Mouse (Mus musculus) intestine, embryonic 16.5 days (tissue): ENCODE results near the gene Ccdc61. TPM values are rescaled to one million over a fixed set of nuclear protein-coding genes. Genes with fewer than 3 reads are reported as not detected.

ENCODE experiments used
- ATAC-seq: fragments of 200-750 bp; cut with Nextera tagmentation; 2 replicates; pipeline ENCODE4 v1.8.0; 2017; ENCODE audit warnings: moderate TSS enrichment, moderate library complexity
- H3K27ac ChIP-seq: fragments of 300-500 bp; sonication (generic); 2 replicates; pipeline ENCODE4 v1.5.1; 2014; ENCODE audit warnings: mild to moderate bottlenecking, low read length
- H3K27me3 ChIP-seq: fragments of 300-500 bp; sonication (generic); replicated peaks from 2 replicates; pipeline ENCODE4 v1.6.1; 2014; ENCODE audit warnings: low read length, control low read depth, mixed read lengths; ENCODE audit not compliant: control insufficient read depth, insufficient read depth
- H3K36me3 ChIP-seq: fragments of 300-500 bp; sonication (generic); 2 replicates; pipeline ENCODE4 v1.6.1; 2014; ENCODE audit warnings: low read length, control low read depth; ENCODE audit not compliant: control insufficient read depth, insufficient read depth
- H3K4me1 ChIP-seq: fragments of 300-500 bp; sonication (generic); 2 replicates; pipeline ENCODE4 v1.6.1; 2014; ENCODE audit warnings: low read length, control low read depth, mixed read lengths; ENCODE audit not compliant: control insufficient read depth, insufficient read depth
- H3K4me2 ChIP-seq: fragments of 300-500 bp; sonication (generic); 2 replicates; pipeline ENCODE4 v1.6.1; 2014; ENCODE audit warnings: low read depth, low read length, control low read depth
- H3K4me3 ChIP-seq: fragments of 300-500 bp; sonication (generic); 2 replicates; pipeline ENCODE4 v1.5.1; 2014; ENCODE audit warnings: mild to moderate bottlenecking, low read length
- H3K9ac ChIP-seq: fragments of 300-500 bp; sonication (generic); 2 replicates; pipeline ENCODE4 v1.6.1; 2014; ENCODE audit warnings: low read depth, low read length
- H3K9me3 ChIP-seq: fragments of 300-500 bp; sonication (generic); 2 replicates; pipeline ENCODE4 v1.6.1; 2016; ENCODE audit warnings: low read length, control low read depth; ENCODE audit not compliant: control insufficient read depth
- WGBS: fragments of 180-500 bp; shearing (Covaris S2); extraction: QIAGEN DNeasy Blood & Tissue Kit; methylation state at CpG from one replicate; pipeline ENCODE4 v1.1.7; 2014; 5-methylcytosine and 5-hydroxymethylcytosine counted together
- polyA plus RNA-seq: library from polyadenylated mRNA; unstranded; fragments of >200 nt; fragmentation: Nextera tagmentation; extraction: Ambion mirVana; gene quantifications from 2 replicates; pipeline ENCODE4 v1.2.1, GENCODE M21; 2015

Gene Ccdc61
- polyA plus RNA-seq, 1 experiment from 2014 or later, result 23.7 TPM

DNA sequence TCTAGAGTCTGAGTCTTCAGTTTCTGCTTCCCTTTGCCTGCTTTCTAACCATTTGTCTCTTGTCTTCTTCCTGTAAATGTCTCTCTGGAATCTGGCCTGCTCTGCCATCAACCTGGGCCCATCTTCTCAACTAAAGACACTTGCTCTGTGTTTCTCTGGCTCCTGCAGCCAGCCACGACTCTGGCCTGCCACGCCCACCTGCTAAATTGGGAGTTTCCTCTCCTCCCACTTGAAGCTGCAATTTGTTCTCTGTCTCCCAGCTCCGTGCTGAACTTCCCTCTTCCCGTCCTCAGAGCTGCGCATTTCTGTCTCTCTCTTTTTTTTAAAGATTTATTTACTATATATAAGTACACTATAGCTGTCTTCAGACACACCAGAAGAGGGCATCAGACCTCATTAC is 65.4 kb downstream of the Ccdc61 start:
- no peak overlapping the region for H3K9ac ChIP-seq
- 29% methylated on average over 5 of the region's 5 CpGs for WGBS

GRCm38 (mm10) chr7:18841174-18841567 is 69.0 kb downstream of the Ccdc61 start:
- WGBS, result 75% methylated on average over 1 of the region's 1 CpGs
- Histone ChIP-seq H3K4me3 (peak overlapping the region; percentile 41), H3K4me2 (peak overlapping the region; percentile 55), H3K9me3 (no peaks in the 10 kb centered on the region), H3K27me3 (no peaks in the 10 kb centered on the region), H3K27ac (peak overlapping the region; percentile 82), H3K36me3 (no peaks in the 10 kb centered on the region), H3K4me1 (peaks cover 11% of the 10 kb centered on the region), H3K9ac (peak overlapping the region; percentile 60)
- ATAC-seq, result no peak; the same call in 1 of the 2 replicates

More for the DNA sequence above, 65.4 kb downstream of the Ccdc61 start:
- H3K9me3 ChIP-seq, result no peaks in the 10 kb centered on the region
- H3K27me3 ChIP-seq, result no peaks in the 10 kb centered on the region
- H3K27ac ChIP-seq, result no peak overlapping the region
- H3K4me3 ChIP-seq, result no peak overlapping the region
- no peak for ATAC-seq
- peaks cover 14% of the 10 kb centered on the region for H3K4me1 ChIP-seq
- no peaks in the 10 kb centered on the region for H3K36me3 ChIP-seq
- no peak overlapping the region for H3K4me2 ChIP-seq

Other genes with a start within 250 kb of the Ccdc61 start
- not detected in 2 replicates for gene Psg20, start 224.2 kb downstream of the Ccdc61 start, polyA plus RNA-seq
- gene Psg22, start 192.3 kb downstream of the Ccdc61 start, polyA plus RNA-seq, result not detected in 2 replicates
- gene Psg19, start 111.9 kb downstream of the Ccdc61 start, polyA plus RNA-seq, result not detected in 2 replicates
- gene Psg17, start 88.8 kb downstream of the Ccdc61 start, polyA plus RNA-seq, result 0.06 and 0.09 TPM in 2 replicates
- 1.1 and 1.3 TPM in 2 replicates for gene Mill2, start 70.4 kb downstream of the Ccdc61 start, polyA plus RNA-seq
- 101 and 106 TPM in 2 replicates for gene Pglyrp1, start 39.1 kb downstream of the Ccdc61 start, polyA plus RNA-seq
- gene Nova2, start 15.5 kb upstream of the Ccdc61 start, polyA plus RNA-seq, result 0.34 and 0.40 TPM in 2 replicates
- gene Nanos2, start 77.0 kb upstream of the Ccdc61 start, polyA plus RNA-seq, result not detected in 2 replicates
- 1.7 TPM in 2 replicates for gene Mypop, start 80.8 kb upstream of the Ccdc61 start, polyA plus RNA-seq
- gene Irf2bp1, start 93.6 kb upstream of the Ccdc61 start, polyA plus RNA-seq, result 17.0 and 17.1 TPM in 2 replicates
- gene Foxa3, start 113.1 kb upstream of the Ccdc61 start, polyA plus RNA-seq, result 28.5 and 30.8 TPM in 2 replicates
- 23.5 and 24.1 TPM in 2 replicates for gene Sympk, start 114.0 kb upstream of the Ccdc61 start, polyA plus RNA-seq
- gene Rsph6a, start 144.3 kb upstream of the Ccdc61 start, polyA plus RNA-seq, result 0.05 TPM in 1 of 2 replicates, not detected in the other
- gene Dmwd, start 165.8 kb upstream of the Ccdc61 start, polyA plus RNA-seq, result 6.4 and 6.7 TPM in 2 replicates
- gene Dmpk, start 173.4 kb upstream of the Ccdc61 start, polyA plus RNA-seq, result 54.6 and 59.3 TPM in 2 replicates
- 7.3 and 7.5 TPM in 2 replicates for gene Six5, start 184.2 kb upstream of the Ccdc61 start, polyA plus RNA-seq
- 1.5 and 2.1 TPM in 2 replicates for gene Gm4969, start 208.0 kb upstream of the Ccdc61 start, polyA plus RNA-seq
- 10.8 and 11.0 TPM in 2 replicates for gene Fbxo46, start 209.4 kb upstream of the Ccdc61 start, polyA plus RNA-seq
- 10.5 and 11.1 TPM in 2 replicates for gene Qpctl, start 238.9 kb upstream of the Ccdc61 start, polyA plus RNA-seq
- gene Snrpd2, start 239.3 kb upstream of the Ccdc61 start, polyA plus RNA-seq, result 119 and 132 TPM in 2 replicates